Mouse (Mus musculus) lung, postnatal 10 days (tissue): ENCODE results near the gene Defb19.

Experiments used
- DNase-seq: peaks from one replicate; pipeline ENCODE4 v3.0.0; 2021

The Defb19 gene

GRCm38 (mm10) chr2:152580107-152580506 lies at the start of gene Defb19:
TSS of gene Defb19 (minus strand) at chr2:152580312.
- no peak for DNase-seq

- no peak for DNase-seq
Observed at GRCm38 (mm10) chr2:152629904-152630303, 49.8 kb upstream of the Defb19 start.

GRCm38 (mm10) chr2:152629239-152629638 lies 49.1 kb upstream of the Defb19 start:
- no peak for DNase-seq

- DNase-seq = peak; percentile 55
Observed at GRCm38 (mm10) chr2:152628066-152628465, 48.0 kb upstream of the Defb19 start.

GRCm38 (mm10) chr2:152626774-152627591 lies 46.9 kb upstream of the Defb19 start, which contains the start of gene Rem1:
TSS of gene Rem1 (plus strand) at chr2:152626951.
- DNase-seq = peak; percentile 78

GRCm38 (mm10) chr2:152625256-152625655 lies 45.1 kb upstream of the Defb19 start:
- no peak for DNase-seq

GRCm38 (mm10) chr2:152624566-152624965 lies 44.5 kb upstream of the Defb19 start:
- DNase-seq = no peak

GRCm38 (mm10) chr2:152622953-152623352 lies 42.8 kb upstream of the Defb19 start, which contains the start of gene Defb25:
TSS of gene Defb25 (minus strand) at chr2:152623053.
- DNase-seq = no peak

GRCm38 (mm10) chr2:152622151-152622550 lies 42.0 kb upstream of the Defb19 start:
- no peak for DNase-seq

- peak; percentile 64 for DNase-seq
Observed at GRCm38 (mm10) chr2:152620367-152621134, 40.4 kb upstream of the Defb19 start.

GRCm38 (mm10) chr2:152617374-152617773 lies 37.3 kb upstream of the Defb19 start:
- DNase-seq = no peak

- DNase-seq = no peak
Observed at GRCm38 (mm10) chr2:152616470-152616869, 36.4 kb upstream of the Defb19 start.

GRCm38 (mm10) chr2:152615563-152615962 lies 35.5 kb upstream of the Defb19 start:
- DNase-seq = peak; percentile 79

- DNase-seq = no peak
Observed at GRCm38 (mm10) chr2:152612193-152612592, 32.1 kb upstream of the Defb19 start.

- no peak for DNase-seq
Observed at GRCm38 (mm10) chr2:152608719-152609118, 28.6 kb upstream of the Defb19 start.

GRCm38 (mm10) chr2:152607746-152608145 lies 27.6 kb upstream of the Defb19 start:
- DNase-seq = no peak

GRCm38 (mm10) chr2:152604057-152604456 lies 23.9 kb upstream of the Defb19 start, which contains the start of gene Defb36:
TSS of gene Defb36 (plus strand) at chr2:152604327.
- DNase-seq = peak; percentile 50

- no peak for DNase-seq
Observed at GRCm38 (mm10) chr2:152601275-152601960, 21.3 kb upstream of the Defb19 start.

GRCm38 (mm10) chr2:152600076-152600475 lies 20.0 kb upstream of the Defb19 start:
- no peak for DNase-seq

GRCm38 (mm10) chr2:152599299-152599698 lies 19.2 kb upstream of the Defb19 start, which contains the start of gene Defb45:
TSS of gene Defb45 (minus strand) at chr2:152599399.
- no peak for DNase-seq

GRCm38 (mm10) chr2:152589021-152589420 lies 8.9 kb upstream of the Defb19 start:
- no peak for DNase-seq

- no peak for DNase-seq
Observed at GRCm38 (mm10) chr2:152588450-152588849, 8.3 kb upstream of the Defb19 start.
